Mouse (Mus musculus) spleen, adult 2 months (tissue): ENCODE data around the gene Glt1d1. TPM values are rescaled to one million over a fixed set of nuclear protein-coding genes. Genes with fewer than 3 reads are reported as not detected.
"Not testable (repeated sequence)": the region's sequence is repeated elsewhere in the genome, so short reads cannot be mapped to it uniquely, and the experiment has no call there.

Source experiments
- DNase-seq, 2 experiments: peaks; one replicate each; pipeline versions ENCODE4 v3.0.0 to v3.0.0-alpha.2; 2012 to 2021; ENCODE audit warnings: low spot score in 2 of 2, low read depth in 1 of 2
- H3K27ac ChIP-seq: fragments of 200-500 bp; 2 replicates; pipeline ENCODE4 v1.5.1; 2012; ENCODE audit warnings: low read length, inconsistent platforms; ENCODE audit not compliant: insufficient read depth
- H3K27me3 ChIP-seq: fragments of 200-500 bp; 2 replicates; pipeline ENCODE4 v1.6.1; 2012; ENCODE audit warnings: mild to moderate bottlenecking, moderate library complexity, low read length, inconsistent platforms; ENCODE audit not compliant: control insufficient read depth, insufficient read depth
- H3K36me3 ChIP-seq: fragments of 200-500 bp; 2 replicates; pipeline ENCODE4 v1.6.1; 2012; ENCODE audit warnings: mild to moderate bottlenecking, low read length, inconsistent platforms; ENCODE audit not compliant: control insufficient read depth, insufficient read depth
- H3K4me1 ChIP-seq: fragments of 200-500 bp; 2 replicates; pipeline ENCODE4 v1.6.1; 2011; ENCODE audit warnings: inconsistent platforms; ENCODE audit not compliant: control insufficient read depth, insufficient read depth, insufficient read length
- H3K4me3 ChIP-seq: fragments of 200-500 bp; 2 replicates; pipeline ENCODE4 v1.5.1; 2011; ENCODE audit warnings: mild to moderate bottlenecking, inconsistent platforms; ENCODE audit not compliant: insufficient read depth, insufficient read length; ENCODE audit errors: extremely low read depth
- CTCF ChIP-seq: fragments of 200-500 bp; IDR thresholded peaks from 2 replicates; pipeline ENCODE4 v1.5.1; 2011; ENCODE audit warnings: mild to moderate bottlenecking, inconsistent platforms; ENCODE audit not compliant: insufficient read depth, insufficient read length, insufficient replicate concordance; ENCODE audit errors: extremely low read depth
- POLR2A ChIP-seq: fragments of 200-500 bp; IDR thresholded peaks from 2 replicates; pipeline ENCODE4 v1.6.1; 2011; ENCODE audit warnings: low read depth, low read length, inconsistent platforms
- WGBS: fragments of 180-500 bp; shearing (Covaris S2); methylation state at CpG from one replicate; pipeline ENCODE4 v1.1.7; 2018; 5-methylcytosine and 5-hydroxymethylcytosine counted together
- polyA plus RNA-seq: library from polyadenylated mRNA; depleted of rRNA; stranded (reverse); fragments of >200 nt; gene quantifications from 2 replicates; pipeline ENCODE4 v1.2.3, GENCODE M21; 2012

The Glt1d1 gene
- polyA plus RNA-seq, 1 experiment, result 0.12 TPM

- Histone ChIP-seq H3K4me1 (no peaks in the 10 kb centered on the region), H3K27me3 (no peaks in the 10 kb centered on the region), H3K4me3 (no peak overlapping the region), H3K36me3 (no peaks in the 10 kb centered on the region), H3K27ac (no peak overlapping the region)
- 88% methylated on average over 9 of the region's 9 CpGs for whole genome bisulfite sequencing
- no peak for DNase-seq
- no peak for TF ChIP-seq CTCF
- TF ChIP-seq POLR2A, result no peak
Observed at GRCm38 (mm10) chr5:127705225-127705624, 73.2 kb downstream of the Glt1d1 start.

GRCm38 (mm10) chr5:127705976-127706375 is 73.9 kb downstream of the Glt1d1 start:
- H3K4me1 ChIP-seq, result no peaks in the 10 kb centered on the region
- no peaks in the 10 kb centered on the region for H3K36me3 ChIP-seq
- whole genome bisulfite sequencing, result 88% methylated on average over 8 of the region's 8 CpGs
- no peak for TF ChIP-seq CTCF
- no peak for TF ChIP-seq POLR2A
- no peak overlapping the region for H3K4me3 ChIP-seq
- DNase-seq, result no peak
- H3K27ac ChIP-seq, result no peak overlapping the region
- no peaks in the 10 kb centered on the region for H3K27me3 ChIP-seq

GRCm38 (mm10) chr5:127708143-127708542 is 76.1 kb downstream of the Glt1d1 start:
- no peak overlapping the region for H3K27ac ChIP-seq
- no peaks in the 10 kb centered on the region for H3K36me3 ChIP-seq
- no peaks in the 10 kb centered on the region for H3K4me1 ChIP-seq
- TF ChIP-seq POLR2A (no peak), CTCF (no peak)
- H3K27me3 ChIP-seq, result no peaks in the 10 kb centered on the region
- DNase-seq, result no peak
- 76% methylated on average over 9 of the region's 9 CpGs for WGBS
- H3K4me3 ChIP-seq, result no peak overlapping the region

GRCm38 (mm10) chr5:127714783-127715704 is 83.0 kb downstream of the Glt1d1 start:
- TF ChIP-seq POLR2A (no peak), CTCF (no peak)

GRCm38 (mm10) chr5:127720591-127721379 is 88.7 kb downstream of the Glt1d1 start:
- H3K36me3 ChIP-seq, result no peaks in the 10 kb centered on the region
- no peak overlapping the region for H3K27ac ChIP-seq
- TF ChIP-seq CTCF, result no peak
- TF ChIP-seq POLR2A, result no peak
- H3K27me3 ChIP-seq, result no peaks in the 10 kb centered on the region
- 28% methylated on average over 15 of the region's 15 CpGs for WGBS
- H3K4me1 ChIP-seq, result no peaks in the 10 kb centered on the region
- H3K4me3 ChIP-seq, result no peak overlapping the region
- no peak for DNase-seq

More at GRCm38 (mm10) chr5:127714783-127715704, 83.0 kb downstream of the Glt1d1 start:
- Histone ChIP-seq H3K27ac (no peak overlapping the region), H3K4me3 (no peak overlapping the region), H3K36me3 (no peaks in the 10 kb centered on the region), H3K4me1 (no peaks in the 10 kb centered on the region), H3K27me3 (no peaks in the 10 kb centered on the region)
- DNase-seq, result no peak
- WGBS, result 68% methylated on average over 7 of the region's 7 CpGs

- H3K36me3 ChIP-seq, DNase-seq, H3K4me1 ChIP-seq, H3K4me3 ChIP-seq, H3K27me3 ChIP-seq, H3K27ac ChIP-seq: not testable (repeated sequence)
- WGBS, result 96% methylated on average over 12 of the region's 12 CpGs
Observed at GRCm38 (mm10) chr5:127722171-127722570, 90.1 kb downstream of the Glt1d1 start.
